Mouse (Mus musculus) spleen, postnatal 0 days (tissue): Measurements from ENCODE around the gene Naa40. TPM values are rescaled to one million over a fixed set of nuclear protein-coding genes. Genes with fewer than 3 reads are reported as not detected.

ENCODE experiments used
- polyA plus RNA-seq: library from polyadenylated mRNA; unstranded; fragments of >200 nt; fragmentation: Nextera tagmentation; extraction: Ambion mirVana; gene quantifications from 2 replicates; pipeline ENCODE4 v1.2.1, GENCODE M21; 2015

Gene Naa40
- 32.8 and 34.8 TPM in 2 replicates for polyA plus RNA-seq

DNA sequence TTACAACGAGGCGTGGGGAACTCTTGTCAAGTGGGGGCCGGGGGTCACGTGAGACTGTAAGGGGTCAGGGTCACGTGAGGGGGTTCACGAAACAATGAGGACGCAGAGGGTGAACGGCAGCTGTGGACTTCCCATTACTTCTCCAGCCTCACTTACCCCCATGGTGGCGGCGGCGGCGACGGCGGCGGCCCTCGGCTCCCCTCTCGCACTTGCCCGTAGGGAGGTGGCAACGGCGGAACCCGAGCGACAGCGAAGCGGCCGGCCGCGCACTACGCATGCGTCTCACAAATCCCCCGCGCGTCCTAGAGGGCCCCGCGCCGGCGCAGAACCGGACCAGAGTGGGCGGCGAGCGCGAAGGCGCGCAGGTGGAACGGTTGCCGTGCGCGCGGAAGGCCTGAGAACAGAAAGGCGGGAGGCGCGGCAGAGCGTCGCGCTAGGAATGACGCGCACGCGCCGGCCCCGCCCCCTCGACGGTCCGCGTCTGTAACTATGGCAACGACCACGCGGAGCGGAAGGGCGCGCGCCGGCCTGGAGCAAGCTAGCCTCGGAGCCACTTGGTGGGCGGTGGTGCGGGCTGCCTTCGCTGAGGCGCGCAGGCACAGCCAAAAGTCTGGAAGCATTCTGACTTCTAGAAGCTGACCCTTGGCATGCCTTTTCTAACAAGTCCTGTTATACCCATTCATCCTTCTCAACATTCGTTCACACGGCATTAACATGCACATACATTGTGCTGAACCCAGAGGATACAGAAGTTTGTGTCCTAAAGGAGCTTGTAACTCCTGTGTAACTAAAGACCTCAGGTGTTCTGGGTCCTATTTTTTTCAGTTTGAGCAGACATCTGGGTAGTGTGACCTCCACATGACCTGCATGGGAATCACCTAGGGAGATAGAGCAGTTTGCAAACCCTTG is at the start of gene Naa40:
Gene Naa40, minus strand, starts transcription at position 402 of the 909 bp plus-strand sequence.

DNA sequence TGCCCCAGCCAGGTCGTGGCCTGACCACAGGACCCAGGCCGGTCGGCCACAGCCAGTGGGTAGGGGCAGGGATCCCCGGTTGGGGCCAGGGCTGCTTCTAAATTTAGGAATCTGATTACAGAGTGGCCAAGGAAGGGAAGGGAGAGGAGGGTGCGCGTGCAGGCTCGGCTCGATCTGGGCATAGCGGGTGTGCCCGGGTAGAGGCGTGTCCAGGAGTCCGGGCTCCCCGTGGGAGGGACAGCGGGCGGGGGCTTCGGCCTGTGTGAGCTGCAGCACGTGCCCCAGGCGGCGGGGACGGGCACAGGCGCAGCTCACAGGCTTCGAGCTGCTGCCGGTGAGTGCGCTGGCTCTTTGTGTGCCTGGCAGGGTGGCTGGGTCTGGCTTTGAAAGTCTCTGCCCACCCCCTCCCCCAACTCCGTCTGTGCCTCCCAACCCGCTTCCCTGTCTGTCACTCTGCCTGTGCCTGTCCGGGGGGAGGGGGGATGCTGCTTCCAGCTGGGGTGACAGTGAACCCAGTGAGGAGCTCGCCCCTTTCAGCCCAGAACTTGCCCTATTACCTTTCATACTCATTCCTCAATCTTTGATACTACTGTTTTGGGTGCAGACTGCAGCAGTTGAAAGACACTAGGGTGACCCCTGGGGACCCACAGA is 26.2 kb upstream of the Naa40 start, which contains the start of gene Rcor2:
Gene Rcor2, plus strand, starts transcription at position 235 of the 651 bp plus-strand sequence.

GRCm38 (mm10) chr19:7217162-7217925 is 23.6 kb downstream of the Naa40 start, which contains the start of gene Cox8a:
TSS of gene Cox8a (minus strand) at chr19:7217616.

DNA sequence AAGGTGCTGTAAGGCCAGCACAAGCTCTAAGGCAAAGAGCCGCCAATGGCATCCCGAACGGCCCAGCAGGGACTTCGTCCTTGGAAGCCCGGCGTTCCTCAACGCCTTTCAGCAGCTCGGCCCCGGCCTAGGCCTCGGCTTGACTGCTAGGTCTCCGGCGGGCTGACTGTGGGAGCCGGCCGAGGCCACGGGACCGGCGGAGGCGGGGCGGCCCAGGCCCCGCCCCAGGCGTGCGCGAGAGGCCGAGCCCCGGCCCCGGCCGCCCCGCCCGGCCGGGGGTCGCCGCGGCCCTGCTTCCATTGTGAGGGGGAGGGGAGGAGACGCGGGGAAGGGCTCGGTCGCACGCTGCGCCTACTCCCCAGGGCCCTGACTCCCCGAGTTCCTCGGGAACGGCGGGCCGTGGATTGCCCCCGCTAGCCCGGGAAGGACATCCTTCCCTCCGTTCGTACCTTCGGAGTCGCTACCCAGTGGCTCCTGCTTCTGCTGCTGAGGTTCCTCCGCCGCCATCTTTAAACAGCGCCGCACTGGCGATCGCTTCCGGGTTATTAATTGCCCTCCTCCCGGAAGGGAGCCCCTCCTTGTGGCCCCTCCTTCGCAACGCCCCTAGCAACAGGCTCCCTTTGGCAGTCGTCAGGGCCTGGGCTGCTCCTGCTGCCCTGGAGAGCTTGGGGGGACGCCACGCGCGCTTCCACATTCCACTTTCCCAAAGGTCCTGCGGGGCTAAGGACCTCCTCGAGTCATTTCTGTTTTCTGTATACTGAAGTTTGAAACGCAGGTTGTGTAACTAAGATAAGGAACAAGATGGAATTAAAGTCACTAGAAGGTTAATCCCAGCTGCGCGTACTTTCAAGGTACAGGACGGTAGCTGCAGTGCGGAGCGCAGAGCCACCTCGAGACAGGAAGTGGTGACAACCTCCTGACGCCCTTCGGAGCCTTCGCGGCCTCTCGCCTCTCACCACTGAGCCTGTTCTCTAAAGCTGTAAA is 34.9 kb downstream of the Naa40 start, which contains the start of gene Otub1:
Gene Otub1, minus strand, starts transcription at position 564 of the 984 bp plus-strand sequence.

Other genes starting within 250 kb of the Naa40 start
- 14.3 and 18.0 TPM in 2 replicates for gene Dnajc4, start 248.6 kb downstream of the Naa40 start, polyA plus RNA-seq
- gene Nudt22, start 245.1 kb downstream of the Naa40 start, polyA plus RNA-seq: 14.0 and 15.2 TPM in 2 replicates
- gene Trpt1, start 245.1 kb downstream of the Naa40 start, polyA plus RNA-seq: 3.2 and 3.7 TPM in 2 replicates
- 123 and 124 TPM in 2 replicates for gene Fermt3, start 221.7 kb downstream of the Naa40 start, polyA plus RNA-seq
- 72.5 and 74.9 TPM in 2 replicates for gene Stip1, start 201.2 kb downstream of the Naa40 start, polyA plus RNA-seq
- gene Macrod1, start 184.4 kb downstream of the Naa40 start, polyA plus RNA-seq: 7.3 and 8.6 TPM in 2 replicates
- 0.24 and 0.40 TPM in 2 replicates for gene Flrt1, start 135.5 kb downstream of the Naa40 start, polyA plus RNA-seq
- gene Otub1, start 34.9 kb downstream of the Naa40 start, polyA plus RNA-seq: 72.8 and 81.2 TPM in 2 replicates
- gene Cox8a, start 23.6 kb downstream of the Naa40 start, polyA plus RNA-seq: 818 and 869 TPM in 2 replicates
- 1.5 TPM in 2 replicates for gene Rcor2, start 26.1 kb upstream of the Naa40 start, polyA plus RNA-seq
- 25.2 and 32.3 TPM in 2 replicates for gene Mark2, start 100.7 kb upstream of the Naa40 start, polyA plus RNA-seq
- 7.6 and 10.6 TPM in 2 replicates for gene Spindoc, start 141.8 kb upstream of the Naa40 start, polyA plus RNA-seq
- gene 2700081O15Rik, start 176.4 kb upstream of the Naa40 start, polyA plus RNA-seq: 2.4 and 3.1 TPM in 2 replicates
- gene Rtn3, start 242.1 kb upstream of the Naa40 start, polyA plus RNA-seq: 70.4 and 79.1 TPM in 2 replicates